Mouse (Mus musculus) small intestine, adult 2 months (tissue): ENCODE data around the gene Klc2.

Source experiments
- CTCF ChIP-seq: fragments of 200-500 bp; IDR thresholded peaks from 2 replicates; pipeline ENCODE4 v1.5.1; 2012; ENCODE audit warnings: low read depth, mild to moderate bottlenecking, control low read depth, inconsistent platforms, low read length, moderate library complexity, mixed read lengths; ENCODE audit not compliant: insufficient replicate concordance, insufficient read length; ENCODE audit errors: extremely low read depth
- POLR2A ChIP-seq: fragments of 200-500 bp; IDR thresholded peaks from 2 replicates; pipeline ENCODE4 v1.6.1; 2012; ENCODE audit warnings: low read depth, mild to moderate bottlenecking, control low read depth, inconsistent platforms, low read length, moderate library complexity

GRCm38 (mm10) chr19:5071545-5072369 is 46.6 kb downstream of the Klc2 start:
- TF ChIP-seq POLR2A (peak; percentile 42), CTCF (no peak)
